Mouse (Mus musculus) left cerebral cortex, adult 18-20 months (tissue): ENCODE measurements around the gene Ube2v1. TPM values are rescaled to one million over a fixed set of nuclear protein-coding genes. Genes with fewer than 3 reads are reported as not detected.
"Not testable (repeated sequence)": the region's sequence is repeated elsewhere in the genome, so short reads cannot be mapped to it uniquely, and the experiment has no call there.

ENCODE experiments used
- DNase-seq, 2 experiments: peaks; one replicate each; pipeline ENCODE4 v3.0.0; 2021 to 2022; ENCODE audit warnings: low spot score in 2 of 2, mixed read lengths in 1 of 2
- total RNA-seq, 2 experiments: library from RNA; stranded (reverse); gene quantifications; 2 replicates each; pipeline ENCODE4 v1.2.3; 2021

Ube2v1 gene
- total RNA-seq, 2 experiments from 2014 or later, result 259 to 266 TPM

DNA sequence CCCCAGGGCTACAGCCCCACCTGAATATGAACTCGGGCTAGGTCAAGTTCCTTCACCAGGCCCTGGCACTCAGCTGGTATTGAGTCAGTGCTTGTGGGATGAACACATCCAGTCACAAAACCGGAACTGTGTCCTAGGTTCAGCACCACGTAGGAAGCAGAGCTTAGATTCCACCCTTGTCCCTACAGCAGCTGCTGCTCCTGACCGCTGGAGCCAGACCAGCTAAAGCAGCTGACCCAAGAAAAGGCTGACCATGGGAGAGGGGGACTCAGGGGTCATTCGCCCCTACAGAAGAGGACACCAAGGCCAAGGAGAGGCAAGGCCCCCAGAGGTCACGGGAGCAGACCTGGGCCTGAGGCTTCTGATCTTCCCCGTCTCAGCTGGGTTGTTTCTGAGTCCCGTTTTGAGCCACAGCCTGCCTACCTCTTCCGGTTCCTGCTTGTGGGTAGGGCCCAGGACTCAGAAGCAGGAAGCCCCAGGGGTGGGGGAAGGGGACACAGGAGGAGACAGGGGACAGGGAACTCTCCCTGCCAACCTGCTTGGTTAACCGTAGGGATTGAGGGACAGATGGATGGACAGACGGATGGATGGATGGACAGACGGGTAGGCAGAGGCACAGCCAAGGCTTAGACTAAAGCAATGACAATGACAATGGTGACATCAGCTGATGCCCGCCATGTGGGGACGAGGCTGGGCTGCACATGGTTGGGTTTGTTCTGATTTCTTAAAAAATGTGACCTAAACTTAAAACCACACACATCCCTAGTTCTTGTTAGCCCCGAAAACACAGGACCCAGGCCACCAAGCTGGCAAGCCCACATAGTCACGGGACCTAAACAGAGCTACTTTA, 25.0 kb upstream of the Ube2v1 start:
- DNase-seq, result no peak

DNA sequence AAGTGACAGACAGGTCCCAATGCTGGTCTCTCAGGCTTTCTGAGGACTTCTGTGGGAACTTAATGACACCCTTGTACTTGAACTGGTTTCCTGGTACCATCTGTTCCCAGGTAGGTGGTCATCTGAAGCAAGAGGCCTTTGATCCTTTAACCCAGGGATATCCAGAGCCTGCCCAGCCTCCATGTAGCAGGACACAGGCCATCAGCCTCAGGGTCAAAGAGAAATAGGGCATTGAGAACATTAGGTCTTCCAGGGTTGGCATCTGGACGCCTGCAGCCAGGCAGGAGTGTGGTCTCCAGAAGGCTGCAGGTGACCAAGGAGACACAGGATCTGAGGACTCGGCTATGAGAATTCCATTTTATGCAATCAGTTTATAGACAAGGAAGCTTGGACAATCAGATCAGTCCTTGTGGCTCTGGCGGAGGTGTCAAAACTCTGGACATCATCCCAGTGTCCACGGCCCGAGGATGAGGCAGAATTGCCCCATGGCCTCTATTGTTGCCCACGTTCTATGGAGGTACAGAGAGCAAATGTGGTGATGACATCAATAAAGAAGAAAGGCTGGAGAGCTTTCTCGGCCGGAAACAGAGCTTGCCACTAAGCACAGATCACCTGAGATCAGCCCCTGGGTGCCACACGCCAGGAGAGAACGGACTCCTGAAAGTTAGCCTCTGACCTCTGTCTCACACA, 23.2 kb upstream of the Ube2v1 start:
- no peak for DNase-seq

DNA sequence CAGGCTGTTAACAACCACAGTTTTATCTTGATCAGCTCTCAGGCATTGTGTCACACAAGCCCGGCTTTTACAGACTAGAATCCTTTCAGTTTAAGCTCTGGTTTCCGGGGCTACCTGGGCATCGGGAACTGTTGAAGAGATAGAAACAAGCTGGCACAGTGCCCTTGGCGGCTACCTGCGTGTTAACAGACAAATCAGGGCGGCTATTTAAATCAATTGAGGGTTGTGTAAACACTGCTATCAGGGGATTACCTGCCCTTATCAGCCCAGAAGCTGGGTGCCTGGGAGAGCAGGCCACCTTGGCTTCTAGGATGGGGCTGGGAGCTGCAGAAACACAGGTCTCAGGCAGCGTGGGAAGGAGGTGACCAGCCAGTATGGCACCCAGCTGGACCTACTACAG, 20.8 kb upstream of the Ube2v1 start:
- DNase-seq, result no peak

DNA sequence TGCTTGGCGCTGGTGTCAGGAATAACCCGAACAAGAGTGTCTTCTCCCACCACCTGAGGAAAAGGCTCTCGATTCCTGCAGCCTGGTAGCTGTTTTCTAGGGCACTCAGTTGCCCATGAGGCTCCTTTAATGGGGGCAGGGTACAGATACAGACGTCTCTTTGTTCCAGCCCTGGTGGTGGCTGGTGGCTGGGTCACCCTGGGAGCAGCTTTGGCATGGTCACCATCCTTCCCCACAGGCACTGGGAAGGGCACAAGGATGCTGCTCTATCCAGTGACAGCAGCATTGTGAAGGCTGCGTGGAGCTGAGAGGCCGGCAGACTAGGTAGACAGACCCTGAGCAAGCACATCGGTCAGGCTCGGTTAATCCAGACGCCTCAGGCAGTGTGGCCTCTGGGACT, 19.7 kb upstream of the Ube2v1 start:
- DNase-seq, result no peak

DNA sequence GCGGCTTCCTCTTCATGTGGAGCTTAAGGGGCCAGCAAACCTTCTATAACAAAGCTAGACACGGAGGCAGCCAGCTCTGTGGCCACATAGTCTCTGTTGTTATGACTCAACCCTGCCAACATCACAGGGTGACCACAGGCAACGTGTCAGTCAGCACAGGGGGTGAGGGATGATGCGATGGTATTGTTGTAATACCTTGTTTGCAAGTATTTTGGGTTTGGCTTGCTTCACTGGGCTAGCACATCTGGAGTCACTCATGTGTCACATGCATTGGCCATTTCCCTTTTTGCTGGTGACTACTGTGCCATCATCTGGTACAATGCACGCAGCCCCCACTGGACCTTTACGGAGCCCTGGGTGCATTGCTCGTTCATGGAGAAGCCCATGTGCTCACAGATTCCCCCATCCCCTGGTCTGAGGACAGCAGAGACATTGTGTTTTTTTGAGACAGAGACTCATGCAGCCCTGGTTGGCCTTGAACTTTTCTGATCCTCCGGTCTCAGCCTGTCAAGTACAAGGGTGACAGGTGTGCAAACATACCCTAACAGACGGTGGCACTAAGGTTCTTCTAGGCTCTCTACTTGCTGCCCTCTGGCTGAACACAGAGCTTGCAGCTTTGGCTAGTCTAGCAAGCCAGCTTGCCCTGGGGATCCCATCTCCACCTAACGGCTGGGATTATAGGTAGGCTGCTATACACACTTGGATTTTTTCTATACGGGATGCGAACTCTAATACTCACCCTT, 17.6 kb upstream of the Ube2v1 start:
- DNase-seq, result no peak

DNA sequence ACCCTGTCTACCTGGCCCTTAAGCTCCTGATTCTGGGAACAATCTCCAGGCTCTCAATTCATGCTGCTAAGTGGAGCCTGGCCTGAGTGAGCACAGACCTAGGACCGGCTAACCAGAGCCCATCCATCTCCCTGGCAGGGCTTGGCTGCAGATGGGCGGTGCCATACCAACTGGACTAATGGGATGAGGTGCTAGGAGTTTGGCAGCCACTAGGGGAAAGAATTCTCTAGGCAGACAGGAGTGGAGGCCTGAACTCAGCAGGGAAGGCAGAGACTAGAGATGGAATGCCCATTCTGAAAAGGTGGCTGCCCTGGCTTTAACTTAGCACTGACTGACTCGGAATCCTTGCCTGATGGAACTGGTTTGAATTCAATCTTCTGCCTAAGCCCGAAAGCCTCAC, 14.5 kb upstream of the Ube2v1 start:
- DNase-seq, result no peak

DNA sequence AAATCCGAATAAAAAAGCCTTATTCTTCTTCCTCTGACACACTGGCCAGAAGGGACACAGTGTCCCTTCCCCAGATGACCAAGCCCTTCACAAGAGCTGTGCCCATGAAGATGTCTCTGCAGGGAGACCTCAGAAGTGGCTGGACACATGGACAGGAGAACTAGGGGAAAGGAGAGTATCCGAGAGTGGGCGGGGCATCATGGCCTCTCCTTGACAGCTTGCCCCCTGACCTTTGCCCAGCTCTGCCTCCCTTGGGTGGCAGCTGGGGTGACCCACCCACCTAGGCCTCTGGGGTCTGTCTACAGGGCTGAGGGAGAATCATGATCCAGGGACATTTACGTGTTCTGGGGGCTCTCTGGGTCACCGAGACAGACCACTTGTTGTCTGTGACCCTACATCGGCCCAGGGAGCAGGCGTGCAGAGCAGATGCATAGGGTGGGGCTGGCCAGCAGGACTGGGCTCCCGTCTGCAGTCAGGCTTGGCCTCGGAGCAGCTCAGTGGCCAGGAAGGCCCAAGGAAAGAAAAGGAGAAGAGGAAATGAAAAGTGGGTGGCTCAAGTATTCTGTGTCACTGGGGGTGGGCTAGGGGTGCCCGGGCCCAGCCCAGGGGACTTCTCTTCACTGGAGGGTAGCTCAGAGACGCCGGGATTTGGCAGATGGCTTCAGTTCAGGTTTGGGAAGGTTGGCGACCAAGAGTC, 11.6 kb upstream of the Ube2v1 start:
- not testable (repeated sequence) for DNase-seq

DNA sequence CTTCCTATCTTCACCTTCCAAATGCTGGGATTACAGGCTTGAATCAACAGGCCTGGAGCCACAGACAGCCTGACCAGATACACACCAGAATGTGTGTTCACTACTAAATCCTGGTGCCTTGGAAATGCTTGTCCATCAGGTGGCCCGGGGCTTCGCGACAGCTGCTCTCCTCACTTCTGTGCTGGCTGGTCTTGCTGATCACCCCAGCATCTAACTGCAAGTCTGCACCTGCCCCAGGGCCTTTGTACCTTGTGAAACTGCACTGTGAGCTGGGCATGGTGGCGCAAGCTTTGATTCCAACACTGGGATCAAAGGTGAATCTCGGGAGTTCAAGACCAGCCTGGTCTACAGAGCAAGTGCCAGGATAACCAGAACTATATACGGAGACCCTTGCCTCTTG, 10.3 kb upstream of the Ube2v1 start:
- no peak for DNase-seq

DNA sequence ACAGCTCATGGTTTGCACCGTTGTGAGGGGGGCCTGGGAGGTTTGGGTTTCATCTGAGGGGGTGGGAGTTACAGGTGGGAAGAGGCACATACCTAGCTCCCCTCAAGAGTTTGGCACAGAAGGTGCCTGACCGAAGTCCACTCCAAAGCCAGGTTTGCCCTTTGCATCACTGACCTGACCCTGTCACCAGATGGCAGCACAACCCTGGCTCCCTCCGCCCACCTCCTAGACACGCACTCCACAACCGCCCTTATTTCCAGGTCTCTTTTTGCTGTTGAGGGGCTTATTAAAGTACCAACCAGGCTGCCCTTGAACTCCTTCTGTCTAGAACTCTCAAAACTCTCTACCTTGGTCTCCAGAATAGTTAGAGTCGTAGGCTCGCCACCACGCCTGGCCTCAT, 9.4 kb upstream of the Ube2v1 start:
- DNase-seq, result no peak

DNA sequence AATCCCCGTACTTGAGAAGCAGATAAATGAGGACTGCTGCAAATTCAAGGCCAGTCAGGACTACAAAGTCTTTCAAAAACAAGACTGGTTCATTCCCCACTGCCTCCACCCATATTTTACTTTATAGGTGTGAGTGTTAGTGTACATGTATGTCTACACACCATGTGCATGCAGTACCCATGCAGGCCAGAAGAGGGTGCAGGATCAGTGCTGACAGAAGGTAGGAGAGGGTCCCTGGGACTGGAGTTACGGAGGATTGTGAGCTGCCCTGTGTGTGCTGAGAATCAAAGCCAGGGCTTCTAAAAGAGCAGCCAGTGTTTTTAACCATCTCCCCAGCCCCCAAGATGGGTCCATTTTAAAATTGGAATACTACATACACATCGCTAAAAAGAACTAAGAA, 8.4 kb upstream of the Ube2v1 start:
- DNase-seq, result no peak

DNA sequence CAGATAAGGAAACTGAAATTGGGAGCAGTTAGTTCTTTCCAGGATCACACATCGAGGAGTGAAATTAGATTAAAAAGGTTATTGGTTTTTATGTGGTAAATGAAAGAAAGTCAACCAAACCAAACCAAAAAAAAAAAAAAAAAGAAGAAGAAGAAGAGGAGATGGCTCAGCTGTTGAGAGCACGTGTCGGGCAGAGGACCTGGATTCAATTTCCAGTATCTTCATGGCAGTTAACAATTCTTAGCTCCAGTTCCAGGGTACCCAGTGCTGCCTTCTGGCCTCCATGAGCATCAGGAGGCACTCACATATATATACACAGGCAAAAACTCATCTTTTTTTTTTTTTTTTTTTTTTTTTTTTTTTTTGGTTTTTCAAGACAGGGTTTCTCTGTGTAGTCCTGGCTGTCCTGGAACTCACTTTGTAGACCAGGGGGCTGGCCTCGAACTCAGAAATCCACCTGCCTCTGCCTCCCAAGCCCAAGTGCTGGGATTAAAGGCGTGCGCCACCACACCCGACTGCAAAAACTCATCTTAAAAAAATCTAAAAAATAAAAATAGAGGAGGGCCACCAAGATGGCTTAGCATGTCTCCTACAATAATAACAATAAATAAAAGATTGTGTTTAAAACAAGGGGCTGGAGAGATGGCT, 3.1 kb upstream of the Ube2v1 start:
- no peak for DNase-seq

DNA sequence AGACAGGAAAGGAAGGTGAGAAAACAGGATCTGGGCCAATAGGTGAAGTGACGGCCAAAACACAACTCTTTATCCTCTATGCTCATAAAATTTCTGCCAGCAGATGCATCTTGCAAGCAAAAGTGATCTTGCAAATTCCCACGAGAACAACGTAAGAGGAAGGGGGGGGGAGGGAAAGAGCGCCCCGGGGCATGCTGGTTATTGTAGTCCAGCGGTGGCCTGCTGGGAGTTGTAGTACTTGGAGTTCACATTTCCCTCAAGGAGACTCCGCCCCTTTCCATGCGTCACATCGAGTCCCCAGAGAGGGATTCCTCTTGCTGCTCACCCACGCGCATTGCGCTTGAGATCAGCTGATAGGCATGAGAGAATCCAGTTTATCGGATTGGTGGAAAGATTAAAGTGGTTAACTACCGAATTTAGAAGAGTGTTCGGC, 2.5 kb upstream of the Ube2v1 start:
- DNase-seq, result peak; percentile 97 to 98

DNA sequence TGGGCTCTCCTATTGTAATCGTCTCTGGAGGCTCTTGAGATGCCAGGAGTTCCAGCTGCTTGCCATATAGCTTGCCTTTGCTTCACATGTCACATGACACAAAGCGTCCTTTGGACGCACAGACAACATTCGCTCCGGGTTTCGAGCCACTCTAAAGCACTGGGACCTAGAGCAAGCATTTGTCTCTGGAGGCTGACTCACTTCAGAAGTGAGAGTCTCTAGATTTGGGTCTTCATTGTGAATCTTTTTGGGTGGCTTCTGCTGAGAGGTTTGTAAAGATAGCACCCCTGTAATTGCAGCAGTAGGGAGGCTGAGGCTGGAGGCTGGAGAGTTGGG, 1.6 kb upstream of the Ube2v1 start:
- DNase-seq, result no peak

DNA sequence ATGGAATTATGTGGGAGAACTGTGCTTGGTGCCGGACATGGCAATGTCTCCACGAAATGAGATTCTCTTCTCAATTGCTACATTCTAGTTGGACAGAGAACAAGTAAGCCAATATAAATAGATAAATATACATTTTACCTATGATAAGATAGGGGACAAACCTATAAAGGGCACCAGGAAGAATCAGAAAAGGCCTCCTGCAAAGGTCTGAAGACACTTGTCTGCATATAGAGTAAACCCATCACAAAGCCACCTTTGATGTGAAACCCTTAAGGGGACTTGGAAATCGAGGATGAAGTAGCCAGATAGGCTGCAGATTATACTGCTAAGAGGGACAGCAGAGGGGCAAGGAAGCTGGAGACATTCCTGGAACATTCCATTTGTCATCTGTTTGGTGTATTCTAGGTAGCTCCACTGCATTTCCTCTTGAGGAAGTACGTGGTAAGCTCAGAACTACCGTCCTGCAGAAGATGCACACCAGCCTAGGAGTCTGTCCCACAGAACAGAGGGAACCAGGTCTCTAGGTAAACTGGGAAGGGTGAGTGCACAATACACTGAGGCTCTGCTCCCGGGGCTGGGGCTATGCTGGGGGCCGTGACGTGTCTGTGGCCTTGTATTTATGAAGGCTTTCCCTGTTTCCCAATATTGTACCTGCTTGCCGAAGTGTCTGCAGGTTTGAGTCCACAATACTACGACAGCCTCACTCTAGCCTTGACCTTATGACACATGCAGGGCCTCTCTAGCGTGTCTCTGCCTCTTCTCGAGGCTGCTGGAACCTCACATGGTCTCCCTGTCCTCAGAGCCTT, 1.0 kb upstream of the Ube2v1 start:
- no peak for DNase-seq

DNA sequence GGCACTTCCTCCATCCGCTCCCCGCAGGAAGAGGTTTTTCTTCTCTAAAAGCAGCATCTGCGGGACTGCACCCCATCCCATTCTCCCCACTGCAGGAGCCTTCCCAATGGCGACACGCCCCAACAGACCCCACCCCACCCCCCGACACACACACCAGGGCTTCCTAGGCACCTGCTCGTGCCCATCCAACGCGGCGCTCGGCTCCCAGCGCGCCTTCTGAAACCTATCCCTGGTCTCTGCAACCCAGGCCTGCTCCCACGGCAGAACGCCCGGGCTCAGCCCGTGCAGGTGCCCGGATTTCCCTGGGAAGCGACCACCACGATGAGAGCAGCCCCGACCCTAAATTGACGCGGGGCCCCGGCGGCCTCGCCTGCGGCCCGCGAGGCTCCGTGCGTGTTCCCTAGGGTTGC, 709 bp downstream of the Ube2v1 start:
- no peak for DNase-seq

DNA sequence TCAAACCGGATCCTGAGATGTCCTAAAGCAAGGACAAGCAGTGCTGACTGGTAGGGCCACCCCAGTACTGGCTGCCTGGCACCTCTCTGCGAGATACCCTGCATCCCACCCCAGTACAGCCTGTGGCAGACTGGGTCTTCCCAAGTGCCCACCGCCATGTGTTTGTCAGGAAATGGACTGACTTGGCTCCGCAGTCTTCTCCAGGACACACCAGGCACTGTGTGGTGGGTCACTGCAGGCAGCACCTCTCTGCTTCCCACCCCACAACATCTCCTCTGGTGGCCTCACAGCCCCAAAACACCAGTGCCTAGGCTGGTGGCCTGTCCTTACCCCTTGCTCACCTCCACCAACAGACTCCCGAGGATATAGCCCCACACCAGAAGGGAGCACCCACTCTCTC, 1.5 kb downstream of the Ube2v1 start:
- no peak for DNase-seq

DNA sequence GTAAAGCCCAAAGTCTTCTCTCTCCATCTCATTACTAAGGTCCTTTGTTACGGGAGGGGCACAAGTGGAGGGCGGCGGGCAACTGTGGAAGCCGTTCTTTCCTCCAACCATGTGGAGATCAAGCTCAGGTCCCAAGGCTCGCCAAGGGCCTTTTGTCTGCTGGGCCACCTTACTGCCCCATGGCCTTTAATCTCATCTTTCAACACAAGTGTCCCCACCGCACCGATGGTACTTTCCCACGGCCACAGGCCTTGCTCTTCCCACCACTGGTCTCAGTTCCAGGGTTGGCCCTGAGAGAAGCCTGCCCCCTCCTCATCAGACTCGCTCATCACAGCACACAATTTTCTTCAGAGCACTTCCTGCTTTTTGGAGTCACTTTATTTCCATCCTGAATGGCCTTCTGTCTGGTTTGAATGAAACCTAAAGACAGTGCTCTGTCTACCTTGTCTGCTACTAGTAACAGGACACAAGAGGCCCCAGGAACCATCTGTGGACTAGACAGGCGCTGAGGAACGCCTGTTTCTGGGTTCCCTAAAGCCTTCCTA, 2.2 kb downstream of the Ube2v1 start:
- DNase-seq, result no peak

DNA sequence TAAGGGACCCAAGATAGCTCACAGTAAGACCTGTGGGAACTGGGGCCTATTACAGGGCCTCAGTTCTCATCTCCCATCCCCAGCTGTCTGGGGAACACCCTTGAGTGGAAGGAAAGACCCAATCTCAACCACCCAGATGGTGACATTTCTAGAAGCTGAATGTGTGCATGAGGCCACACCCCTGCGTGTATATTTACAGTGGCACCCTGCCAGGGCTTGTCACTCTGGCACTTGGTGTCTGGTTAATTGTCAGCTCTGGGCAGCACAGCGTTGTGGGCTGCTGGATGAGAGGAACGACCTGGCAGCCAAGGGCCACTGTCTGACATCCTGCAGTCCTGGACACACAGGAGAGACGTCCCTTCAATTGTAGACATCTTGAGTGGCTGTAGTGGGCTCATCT, 3.0 kb downstream of the Ube2v1 start:
- no peak for DNase-seq

DNA sequence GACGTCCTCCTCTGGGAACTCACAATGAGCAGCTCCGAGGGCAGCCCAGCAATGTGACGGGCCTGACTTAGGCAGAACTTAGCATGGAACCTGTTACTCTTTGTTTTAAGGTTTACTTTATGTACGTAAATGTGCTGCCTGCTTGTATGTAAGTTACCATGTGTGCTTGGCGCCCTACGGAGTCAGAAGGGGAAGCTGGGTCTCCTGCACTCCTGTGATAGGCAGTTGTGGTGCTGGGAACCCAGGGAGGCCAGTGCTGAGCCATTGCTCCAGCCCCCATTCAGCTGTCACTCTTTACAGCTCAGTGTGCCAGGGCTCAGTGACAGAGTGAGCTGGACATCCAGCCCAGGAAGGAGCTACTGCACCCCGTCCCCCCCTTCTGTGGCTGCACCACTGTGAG, 4.9 kb downstream of the Ube2v1 start:
- DNase-seq, result no peak

DNA sequence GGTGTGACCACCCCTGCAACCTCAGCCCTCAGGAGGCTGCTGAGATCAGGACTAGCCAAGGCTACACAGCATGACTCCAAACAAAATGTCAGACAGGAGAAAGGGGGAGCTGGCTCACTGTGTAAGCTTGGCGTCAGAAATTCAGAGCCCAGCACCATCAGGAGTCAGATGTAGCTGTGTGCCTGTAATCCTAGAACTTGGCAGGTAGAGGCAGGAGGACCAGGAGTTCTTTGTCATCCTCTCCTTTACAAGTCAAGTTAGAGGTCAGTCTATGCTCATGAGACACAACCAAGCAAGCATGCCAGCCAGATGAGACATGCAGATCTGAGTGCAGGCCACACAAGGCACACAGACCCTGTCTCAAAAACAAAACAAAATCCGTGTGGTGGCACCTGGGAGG, 6.2 kb downstream of the Ube2v1 start:
- DNase-seq, result no peak
